Mouse (Mus musculus): ENCODE results near the gene Nt5c2.

Gene Nt5c2

DNA sequence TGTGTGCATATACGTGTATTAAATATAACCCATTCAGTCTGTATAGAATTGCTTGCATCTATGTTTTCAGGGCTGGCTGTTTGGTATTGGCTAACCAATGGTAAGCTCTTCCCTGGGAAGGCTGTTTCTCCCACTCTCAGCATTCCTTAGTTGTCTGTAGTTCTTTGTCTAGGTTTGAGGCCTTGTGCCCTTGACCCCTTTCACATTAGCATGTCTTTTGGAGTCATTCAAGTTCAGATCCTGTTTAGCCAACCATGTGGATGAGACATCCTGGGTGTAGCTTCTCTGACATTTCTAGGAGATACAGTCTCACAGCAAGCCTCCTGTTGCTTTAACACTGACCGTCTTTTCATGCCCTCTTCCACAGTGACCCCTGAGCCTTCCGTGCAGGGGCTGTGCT is 178.9 kb downstream of the Nt5c2 start:
- no peak for DNase-seq

DNA sequence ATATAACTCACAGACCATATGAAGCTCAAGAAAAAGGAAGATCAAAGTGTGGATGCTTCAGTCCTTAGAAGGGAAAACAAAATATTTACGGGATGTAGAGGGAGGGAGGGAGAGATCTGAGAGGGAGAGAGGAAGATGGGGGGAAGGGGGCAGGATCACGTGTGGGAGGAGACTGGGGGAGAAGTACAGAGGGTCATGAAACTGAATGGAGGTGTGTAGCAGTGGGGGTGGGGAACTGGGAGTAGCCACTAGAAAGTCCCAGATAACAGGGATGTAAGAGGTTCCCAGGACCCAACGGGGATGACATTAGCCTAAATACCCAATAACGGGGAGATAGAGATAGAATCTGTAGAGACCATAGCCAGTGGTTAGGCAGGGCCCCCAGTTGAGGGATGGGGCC is 179.6 kb downstream of the Nt5c2 start:
- no peak for DNase-seq

DNA sequence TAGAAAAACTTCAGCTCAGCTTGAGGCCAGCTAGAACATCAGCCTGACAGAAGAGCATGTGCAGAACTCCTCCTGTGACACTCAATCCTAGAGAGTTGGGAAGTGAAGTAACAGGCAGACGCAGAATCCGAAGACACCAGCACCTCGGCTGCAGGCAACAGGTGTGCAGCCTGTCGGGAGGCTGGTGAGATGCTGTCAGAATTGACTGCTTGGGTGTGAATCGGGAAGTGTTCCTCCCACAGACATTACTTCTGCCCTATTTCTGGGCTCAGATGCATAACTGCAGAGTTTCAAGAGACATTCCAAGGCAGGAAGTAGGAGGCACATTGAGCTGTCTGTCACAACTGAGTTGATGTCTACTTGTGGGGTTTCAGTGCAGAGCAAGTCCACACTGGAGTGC is 180.7 kb downstream of the Nt5c2 start:
- DNase-seq = no peak
